Comparison of ENCODE assay signal across 8 mouse cellular contexts in genomic region chr17:63434081-63434480, GRCm38 (mm10).
DNase-seq lines count a peak whose midpoint lies in the region; ATAC-seq and TF ChIP-seq lines count a peak whose summit lies in the region.
"Had no signal": no experiment of that assay in that cellular context is flagged by ENCODE, and none has a peak within 500 bp of the region (broad histone marks: within the 10 kb centered on the region; RNA-seq: fewer than 3 reads in every experiment).

No protein-coding gene starts in this region.

- no peak overlapping the region for H3K27ac ChIP-seq in heart, postnatal 0 days (ENCODE audit: low read depth)
- no peak overlapping the region for H3K27ac ChIP-seq in liver, postnatal 0 days (ENCODE audit: low read depth)
- H3K27ac ChIP-seq in liver, embryonic 11.5 days (ENCODE audit: low read depth, low read length) = no peak overlapping the region

- no peak for TF ChIP-seq EP300 in heart, postnatal 0 days (IDR thresholded peaks at IDR 0.05; ENCODE audit: low read depth)
- no peak for TF ChIP-seq EP300 in liver, postnatal 0 days (IDR thresholded peaks at IDR 0.05; ENCODE audit: low read depth)

- no peaks in the 10 kb centered on the region for H3K4me1 ChIP-seq in heart, postnatal 0 days (ENCODE audit: control insufficient read depth, insufficient read depth)
- no peaks in the 10 kb centered on the region for H3K4me1 ChIP-seq in liver, postnatal 0 days (ENCODE audit: insufficient read depth)
- peaks cover 14% of the 10 kb centered on the region for H3K4me1 ChIP-seq in liver, embryonic 11.5 days (replicated peaks; ENCODE audit: control insufficient read depth, insufficient read depth, low read length)

- no peaks in the 10 kb centered on the region for H3K36me3 ChIP-seq in heart, postnatal 0 days (replicated peaks; ENCODE audit: control insufficient read depth, insufficient read depth, low read length)
- no peaks in the 10 kb centered on the region for H3K36me3 ChIP-seq in liver, postnatal 0 days (replicated peaks; ENCODE audit: insufficient read depth, low read length)
- H3K36me3 ChIP-seq in liver, embryonic 11.5 days (ENCODE audit: control insufficient read depth, insufficient read depth, low read length) = no peaks in the 10 kb centered on the region

- H3K27me3 ChIP-seq in heart, postnatal 0 days (ENCODE audit: control insufficient read depth, insufficient read depth, low read length) = no peaks in the 10 kb centered on the region
- no peaks in the 10 kb centered on the region for H3K27me3 ChIP-seq in liver, postnatal 0 days (ENCODE audit: insufficient read depth, low read length)
- no peaks in the 10 kb centered on the region for H3K27me3 ChIP-seq in liver, embryonic 11.5 days (replicated peaks; ENCODE audit: control insufficient read depth, insufficient read depth, low read length)

- ATAC-seq in heart, postnatal 0 days (ENCODE audit: insufficient read depth, low read depth) = no peak
- ATAC-seq in liver, postnatal 0 days = no peak
- ATAC-seq in liver, embryonic 11.5 days (replicated peaks; ENCODE audit: low FRiP score) = no peak

- H3K4me3 ChIP-seq in heart, postnatal 0 days (ENCODE audit: low read depth, low read length) = no peak overlapping the region
- H3K4me3 ChIP-seq in liver, postnatal 0 days (ENCODE audit: low read depth, low read length) = no peak overlapping the region
- H3K4me3 ChIP-seq in liver, embryonic 11.5 days (ENCODE audit: low read depth, low read length) = no peak overlapping the region

- intact Hi-C loops in heart, postnatal 25 days (cut with DNase I) = loop anchor here (2.0 kb wide), 1 partner anchor 31 kb away; no protein-coding TSS in a partner anchor

- no peak overlapping the region for H3K9ac ChIP-seq in heart, postnatal 0 days (replicated peaks; ENCODE audit: low read depth, low read length)
- no peak overlapping the region for H3K9ac ChIP-seq in liver, postnatal 0 days (replicated peaks)
- no peak overlapping the region for H3K9ac ChIP-seq in liver, embryonic 11.5 days (ENCODE audit: low read depth, low read length)

- H3K9me3 ChIP-seq in heart, postnatal 0 days (replicated peaks; ENCODE audit: control insufficient read depth, low read length) = no peaks in the 10 kb centered on the region
- H3K9me3 ChIP-seq in liver, postnatal 0 days (ENCODE audit: low read length) = no peaks in the 10 kb centered on the region
- H3K9me3 ChIP-seq in liver, embryonic 11.5 days (ENCODE audit: control insufficient read depth, low read length) = no peaks in the 10 kb centered on the region

- DNase-seq in heart, postnatal 0 days (ENCODE audit: low spot score) = peak; percentile 69
- no peak for DNase-seq in heart, postnatal 25 days (ENCODE audit: low spot score)
- no peak for DNase-seq in liver, postnatal 0 days
- DNase-seq in liver, embryonic 11.5 days (ENCODE audit: low spot score) = no peak
- DNase-seq in adipocyte (ENCODE audit: low spot score) = peak; percentile 66
- peak; percentile 50 for DNase-seq in lung, postnatal 25 days (ENCODE audit: low spot score)
- no peak for DNase-seq in thymus, postnatal 4 days
- DNase-seq: adrenal gland, postnatal 25 days had no signal

- TF ChIP-seq CTCF in heart, postnatal 0 days (IDR thresholded peaks at IDR 0.05; ENCODE audit: low read depth) = peak; percentile 57
- TF ChIP-seq CTCF in liver, postnatal 0 days (IDR thresholded peaks at IDR 0.05; ENCODE audit: low read depth) = peak; percentile 54

- no peak overlapping the region for H3K4me2 ChIP-seq in heart, postnatal 0 days (ENCODE audit: low read depth, low read length)
- H3K4me2 ChIP-seq in liver, postnatal 0 days (ENCODE audit: low read depth, low read length) = no peak overlapping the region
- H3K4me2 ChIP-seq in liver, embryonic 11.5 days = no peak overlapping the region

- 46% methylated on average over 6 of the region's 6 CpGs for WGBS in heart, postnatal 0 days
- 64% methylated on average over 6 of the region's 6 CpGs for WGBS in liver, postnatal 0 days (ENCODE audit: insufficient replicate concordance)
- WGBS in liver, embryonic 11.5 days = 62% methylated on average over 6 of the region's 6 CpGs

Comparison
In these comparisons a context has a peak if more than half of its experiments do, and no peak if none do; other contexts are left out.
1. DNase-seq: peak in heart, postnatal 0 days (single experiment), adipocyte (single experiment) and lung, postnatal 25 days (single experiment); none in heart, postnatal 25 days (single experiment), liver, postnatal 0 days (single experiment), liver, embryonic 11.5 days (single experiment) and thymus, postnatal 4 days (single experiment).